Mouse (Mus musculus) CH12.LX (cell line): ENCODE results near the gene 1700010B08Rik. TPM values are rescaled to one million over a fixed set of nuclear protein-coding genes. Genes with fewer than 3 reads are reported as not detected.

ENCODE experiments used
- DNase-seq: peaks from one replicate; pipeline ENCODE4 v3.0.0-alpha.2; 2013; ENCODE audit errors: extremely low read depth
- H3K27ac ChIP-seq: 2 replicates; pipeline ENCODE4 v1.5.1; 2012; ENCODE audit warnings: low read depth, mild to moderate bottlenecking, control low read depth, moderate library complexity; ENCODE audit not compliant: insufficient read depth
- H3K27me3 ChIP-seq: replicated peaks from 2 replicates; pipeline ENCODE3; 2012; ENCODE audit warnings: inconsistent platforms
- H3K36me3 ChIP-seq, 2 experiments: replicated peaks in 1 of 2; 2 replicates each; pipeline versions ENCODE3 to v1.6.1; 2012; ENCODE audit warnings: inconsistent platforms in 1 of 2, low read length in 1 of 2, mild to moderate bottlenecking in 1 of 2, mixed read lengths in 1 of 2, moderate library complexity in 1 of 2; ENCODE audit not compliant: control insufficient read depth in 1 of 2, insufficient read depth in 1 of 2
- H3K4me1 ChIP-seq, 2 experiments: 2 replicates each; pipeline ENCODE4 v1.6.1; 2012; ENCODE audit warnings: inconsistent platforms in 1 of 2, moderate library complexity in 1 of 2; ENCODE audit not compliant: insufficient read depth in 2 of 2, control insufficient read depth in 1 of 2
- H3K4me2 ChIP-seq: 2 replicates; pipeline ENCODE4 v1.6.1; 2012; ENCODE audit warnings: low read depth, mild to moderate bottlenecking, control low read depth; ENCODE audit not compliant: poor library complexity, insufficient read depth, severe bottlenecking
- H3K4me3 ChIP-seq, 3 experiments: fragments of 150-350 bp in 1 of 3; sonication (generic) in 1 of 3; replicated peaks in 1 of 3; 2 replicates each; pipeline versions ENCODE3 to v1.5.1; 2011 to 2012; ENCODE audit warnings: low read depth in 2 of 3, low read length in 2 of 3, mild to moderate bottlenecking in 2 of 3, moderate library complexity in 2 of 3, control low read depth in 1 of 3, improper control_type of control experiment in 1 of 3, inconsistent platforms in 1 of 3, mixed read lengths in 1 of 3; ENCODE audit not compliant: poor library complexity in 1 of 3
- H3K79me2 ChIP-seq: replicated peaks from 2 replicates; pipeline ENCODE4 v1.6.1; 2012; ENCODE audit warnings: mild to moderate bottlenecking, moderate library complexity; ENCODE audit not compliant: control insufficient read depth, poor library complexity, insufficient read depth, severe bottlenecking; ENCODE audit errors: extremely low read depth
- H3K9ac ChIP-seq: 2 replicates; pipeline ENCODE4 v1.6.1; 2012; ENCODE audit warnings: low read depth, mild to moderate bottlenecking, control low read depth, moderate library complexity; ENCODE audit not compliant: insufficient read depth
- H3K9me3 ChIP-seq: replicated peaks from 2 replicates; pipeline ENCODE3; 2012; ENCODE audit warnings: low read length, inconsistent platforms, mixed read lengths
- BHLHE40 ChIP-seq: IDR thresholded peaks from 2 replicates; pipeline ENCODE4 v1.6.1; 2011; ENCODE audit warnings: mild to moderate bottlenecking, low read depth, low read length, improper control_type of control experiment
- CHD2 ChIP-seq: IDR thresholded peaks from 2 replicates; pipeline ENCODE4 v1.6.1; 2011; ENCODE audit warnings: low read length, improper control_type of control experiment
- ELF1 ChIP-seq: IDR thresholded peaks from 2 replicates; pipeline ENCODE4 v1.6.1; 2014; ENCODE audit warnings: low read depth, mild to moderate bottlenecking, inconsistent platforms, low read length, improper control_type of control experiment
- EP300 ChIP-seq: IDR thresholded peaks from 2 replicates; pipeline ENCODE4 v1.6.1; 2011; ENCODE audit warnings: low read length, improper control_type of control experiment
- ETS1 ChIP-seq: conservative IDR thresholded peaks from 2 replicates; pipeline ENCODE4 v1.6.1; 2012; ENCODE audit warnings: low read depth, mild to moderate bottlenecking, inconsistent platforms, low read length, improper control_type of control experiment, moderate library complexity
- HCFC1 ChIP-seq: IDR thresholded peaks from 2 replicates; pipeline ENCODE4 v1.6.1; 2012; ENCODE audit warnings: low read depth, mild to moderate bottlenecking, inconsistent platforms, low read length, improper control_type of control experiment
- JUN ChIP-seq: IDR thresholded peaks from 2 replicates; pipeline ENCODE4 v1.6.1; 2011; ENCODE audit warnings: low read depth, mild to moderate bottlenecking, low read length, improper control_type of control experiment, moderate library complexity; ENCODE audit not compliant: insufficient read depth
- JUND ChIP-seq: conservative IDR thresholded peaks from 2 replicates; pipeline ENCODE4 v1.6.1; 2011; ENCODE audit warnings: low read depth, low read length, improper control_type of control experiment
- KAT2A ChIP-seq: IDR thresholded peaks from 2 replicates; pipeline ENCODE4 v1.6.1; 2012; ENCODE audit warnings: low read length, improper control_type of control experiment, inconsistent platforms; ENCODE audit not compliant: insufficient replicate concordance
- MEF2A ChIP-seq: IDR thresholded peaks from 2 replicates; pipeline ENCODE4 v1.6.1; 2014; ENCODE audit warnings: low read depth, mild to moderate bottlenecking, inconsistent platforms, low read length, improper control_type of control experiment, borderline replicate concordance
- MXI1 ChIP-seq: IDR thresholded peaks from 2 replicates; pipeline ENCODE4 v1.6.1; 2011; ENCODE audit warnings: mild to moderate bottlenecking, low read depth, low read length, improper control_type of control experiment
- MYC ChIP-seq: IDR thresholded peaks from 2 replicates; pipeline ENCODE4 v1.6.1; 2011; ENCODE audit warnings: low read depth, mild to moderate bottlenecking, improper control_type of control experiment, low read length
- NRF1 ChIP-seq: IDR thresholded peaks from 2 replicates; pipeline ENCODE4 v1.6.1; 2014; ENCODE audit warnings: low read depth, mild to moderate bottlenecking, inconsistent platforms, low read length, improper control_type of control experiment, moderate library complexity
- PAX5 ChIP-seq: IDR thresholded peaks from 2 replicates; pipeline ENCODE4 v1.6.1; 2012; ENCODE audit warnings: low read length, inconsistent platforms, mixed read lengths
- POLR2A ChIP-seq: IDR thresholded peaks from 2 replicates; pipeline ENCODE4 v1.6.1; 2011; ENCODE audit warnings: low read depth, mild to moderate bottlenecking, improper control_type of control experiment, low read length
- RAD21 ChIP-seq: IDR thresholded peaks from 2 replicates; pipeline ENCODE4 v1.6.1; 2011; ENCODE audit warnings: low read depth, mild to moderate bottlenecking, low read length, improper control_type of control experiment, moderate library complexity
- RCOR1 ChIP-seq: conservative IDR thresholded peaks from 2 replicates; pipeline ENCODE4 v1.6.1; 2012; ENCODE audit warnings: low read depth, mild to moderate bottlenecking, inconsistent platforms, low read length, improper control_type of control experiment
- SMC3 ChIP-seq: IDR thresholded peaks from 2 replicates; pipeline ENCODE4 v1.6.1; 2011; ENCODE audit warnings: low read depth, low read length, improper control_type of control experiment
- TBP ChIP-seq: conservative IDR thresholded peaks from 2 replicates; pipeline ENCODE4 v1.6.1; 2011; ENCODE audit warnings: low read depth, low read length, improper control_type of control experiment
- TCF12 ChIP-seq: IDR thresholded peaks from 2 replicates; pipeline ENCODE4 v1.6.1; 2014; ENCODE audit warnings: low read depth, mild to moderate bottlenecking, inconsistent platforms, low read length, improper control_type of control experiment
- USF1 ChIP-seq: IDR thresholded peaks from 2 replicates; pipeline ENCODE4 v1.6.1; 2014; ENCODE audit warnings: low read depth, mild to moderate bottlenecking, inconsistent platforms, low read length, improper control_type of control experiment
- ZMIZ1 ChIP-seq: IDR thresholded peaks from 2 replicates; pipeline ENCODE4 v1.6.1; 2012; ENCODE audit warnings: low read depth, mild to moderate bottlenecking, inconsistent platforms, low read length, improper control_type of control experiment
- dilution Hi-C: fragments of 300-500 bp; cut with MboI; formaldehyde crosslinking; loops from 2 replicates; pipeline ENCODE4 v1.14.3; 2020; ENCODE audit warnings: low sequenced_read_pairs; ENCODE audit not compliant: extremely low pct_unique_long_range_greater_than_20kb, extremely low pct_ligation_motif_present
- in situ Hi-C: fragments of 300-500 bp; cut with MboI; formaldehyde crosslinking; loops from 3 replicates; pipeline ENCODE4 v1.14.3; 2019; ENCODE audit warnings: low sequenced_read_pairs, low pct_ligation_motif_present, low pct_unique_long_range_greater_than_20kb, mixed read lengths
- polyA plus RNA-seq: library from polyadenylated mRNA; unstranded; fragments of >175 nt; gene quantifications from 2 replicates; pipeline ENCODE4 v1.2.1, GENCODE M21; 2012; ENCODE audit warnings: low read depth; ENCODE audit not compliant: insufficient read length
- total RNA-seq, 2 experiments: library from RNA; depleted of rRNA; stranded (reverse); fragments of 300-350 nt in 1 of 2; fragments of >200 nt in 1 of 2; gene quantifications; 2 replicates each; pipeline ENCODE4 v1.2.3; 2012 to 2014

1700010B08Rik gene
- total and polyA plus RNA-seq, 3 experiments = not detected

GRCm38 (mm10) chr2:173755433-173756144, 36.4 kb downstream of the 1700010B08Rik start:
- Histone ChIP-seq H3K4me2 (no peak overlapping the region), H3K79me2 (peaks cover 5% of the 10 kb centered on the region), H3K36me3 (peaks cover 0 to 40% of the 10 kb centered on the region in 2 experiments), H3K27ac (no peak overlapping the region), H3K4me3 (no peak overlapping the region), H3K27me3 (no peaks in the 10 kb centered on the region), H3K4me1 (peaks cover 0 to 10% of the 10 kb centered on the region in 2 experiments; a peak in 2 of 4 replicates), H3K9ac (no peak overlapping the region), H3K9me3 (no peaks in the 10 kb centered on the region)
- in situ Hi-C loops = no loop called here
- no peak for DNase-seq
- dilution Hi-C loops = no loop called here
- TF ChIP-seq JUND = no peak
- TF ChIP-seq ELF1 = no peak
- no peak for TF ChIP-seq EP300
- no peak for TF ChIP-seq BHLHE40
- TF ChIP-seq MEF2A = no peak
- no peak for TF ChIP-seq TCF12
- TF ChIP-seq MXI1 = no peak
- no peak for TF ChIP-seq RCOR1
- TF ChIP-seq RAD21 = no peak
- no peak for TF ChIP-seq CHD2
- TF ChIP-seq, all 38 proteins: peak for 0

DNA sequence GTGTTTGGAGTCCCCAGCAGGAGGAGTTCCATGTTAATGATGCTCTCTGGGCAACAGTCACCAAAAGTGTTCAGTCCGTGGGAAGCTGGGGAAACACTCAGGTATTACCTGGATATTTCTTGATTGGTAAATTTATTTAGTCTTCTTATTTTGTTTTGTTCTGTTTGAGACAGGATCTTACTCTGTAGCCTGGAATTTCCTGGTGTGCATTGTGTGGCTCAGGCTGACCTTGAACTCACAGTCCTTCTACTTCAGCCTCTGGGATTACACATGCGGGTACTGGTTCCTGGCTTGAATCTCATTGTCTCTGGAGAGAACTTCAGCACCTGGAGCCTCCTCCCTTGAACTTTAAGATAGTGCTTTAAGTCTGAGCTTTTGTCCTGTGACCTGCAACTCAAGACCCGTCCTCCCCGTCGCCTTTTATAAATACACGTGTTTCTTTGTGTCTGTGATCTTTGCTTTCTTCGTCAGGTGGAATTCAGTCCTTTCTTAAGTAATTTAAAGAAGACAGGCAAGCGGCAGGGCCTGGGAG, 38.5 kb downstream of the 1700010B08Rik start:
- H3K4me1 ChIP-seq = peaks cover 0 to 14% of the 10 kb centered on the region in 2 experiments; a peak in 2 of 4 replicates
- peaks cover 0 to 54% of the 10 kb centered on the region in 2 experiments for H3K36me3 ChIP-seq
- dilution Hi-C loops = no loop called here
- no peak overlapping the region for H3K4me3 ChIP-seq
- peaks cover 5% of the 10 kb centered on the region for H3K79me2 ChIP-seq
- DNase-seq = no peak
- no peak overlapping the region for H3K4me2 ChIP-seq
- in situ Hi-C loops = no loop called here
- H3K9ac ChIP-seq = no peak overlapping the region
- H3K27ac ChIP-seq = no peak overlapping the region
- TF ChIP-seq SMC3 (no peak), NRF1 (no peak), RCOR1 (no peak), ETS1 (no peak), ZMIZ1 (no peak), JUN (no peak), USF1 (no peak), POLR2A (no peak), KAT2A (no peak), TCF12 (no peak), PAX5 (no peak), HCFC1 (no peak), MYC (no peak), TBP (no peak), ELF1 (no peak)
- TF ChIP-seq, all 38 proteins: peak for 0
- H3K27me3 ChIP-seq = no peaks in the 10 kb centered on the region
- no peaks in the 10 kb centered on the region for H3K9me3 ChIP-seq
